Mouse (Mus musculus) lung, postnatal 4 days (tissue): ENCODE results near the gene Foxa1.

Experiments used
- DNase-seq, 2 experiments: peaks; one replicate each; pipeline ENCODE4 v3.0.0; 2021

Foxa1 gene

DNA sequence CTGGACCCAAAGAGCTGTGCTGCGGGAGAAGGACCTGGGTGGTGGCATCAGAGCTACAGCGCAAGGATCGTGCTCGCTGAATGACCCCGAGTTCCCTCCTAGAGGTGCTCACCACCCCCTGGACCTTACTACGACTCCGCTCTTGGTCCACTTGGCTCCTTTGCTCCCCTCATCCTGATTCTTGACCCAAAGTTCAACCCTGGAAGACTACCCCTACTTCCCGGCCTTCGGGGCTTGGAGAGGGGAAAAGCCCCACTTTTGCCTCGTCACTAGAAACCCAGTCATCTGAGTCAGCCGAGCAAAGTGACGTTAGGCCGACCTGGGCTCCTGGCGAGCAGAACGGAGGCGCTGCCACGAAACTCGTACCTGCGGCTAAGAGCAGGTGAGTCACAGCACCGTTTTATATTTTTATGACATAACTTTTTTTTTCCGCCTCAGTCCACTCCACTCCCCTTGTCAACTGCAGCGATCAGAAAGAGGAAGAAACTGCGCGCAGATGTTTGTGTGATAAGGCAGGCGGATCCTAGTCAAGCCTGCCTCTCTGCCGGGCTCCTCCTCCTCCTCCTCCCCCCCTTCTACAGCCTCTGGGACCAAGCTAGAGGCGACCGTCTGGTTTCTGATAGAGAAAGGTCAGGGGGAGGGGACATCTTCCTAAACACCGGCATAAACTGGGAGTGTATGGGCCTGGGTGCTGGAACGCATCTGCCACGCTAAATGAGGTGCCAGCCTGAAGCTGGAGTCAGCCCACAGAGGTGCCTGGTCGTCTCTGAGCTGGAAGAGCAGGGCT lies at the start of gene Foxa1:
TSS of gene Foxa1 (minus strand) at position 502 of the 787 bp plus-strand sequence.
- DNase-seq, result peak; percentile 48 to 56

DNA sequence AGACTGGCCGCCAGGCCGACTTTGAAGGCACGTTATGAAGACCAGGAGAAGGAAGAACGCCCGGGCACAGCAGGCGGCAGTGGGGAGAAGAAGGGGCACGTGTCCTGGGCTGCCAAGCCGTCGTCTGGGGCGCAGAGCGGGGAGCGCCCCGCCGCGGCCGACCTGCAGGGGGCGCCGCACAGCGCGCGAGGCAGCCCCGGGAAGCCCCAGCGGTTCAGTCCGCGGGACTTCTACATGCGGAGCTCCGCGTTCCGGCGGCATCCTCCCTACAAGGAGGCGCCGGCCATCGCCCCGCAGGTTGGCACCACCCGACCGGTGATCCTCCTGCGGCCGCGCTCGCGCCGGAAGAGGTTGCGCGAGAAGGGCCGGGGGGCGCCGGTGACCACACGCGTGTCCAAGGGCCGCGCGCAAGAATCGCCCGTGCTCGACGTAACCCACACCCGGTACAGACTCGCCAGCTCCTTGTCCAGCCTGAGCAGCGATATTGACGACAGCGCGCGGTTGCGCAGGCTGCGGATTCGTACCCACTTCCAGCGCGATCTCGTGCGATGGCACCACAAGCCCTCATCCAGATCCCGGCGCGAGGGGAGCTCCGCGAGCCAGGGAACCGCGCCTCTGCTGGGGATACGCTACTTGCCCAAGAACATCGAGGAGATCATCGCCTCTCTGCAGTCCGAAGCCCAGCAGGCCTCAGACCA lies 29.4 kb upstream of the Foxa1 start:
- peak; percentile 58 to 69 for DNase-seq

DNA sequence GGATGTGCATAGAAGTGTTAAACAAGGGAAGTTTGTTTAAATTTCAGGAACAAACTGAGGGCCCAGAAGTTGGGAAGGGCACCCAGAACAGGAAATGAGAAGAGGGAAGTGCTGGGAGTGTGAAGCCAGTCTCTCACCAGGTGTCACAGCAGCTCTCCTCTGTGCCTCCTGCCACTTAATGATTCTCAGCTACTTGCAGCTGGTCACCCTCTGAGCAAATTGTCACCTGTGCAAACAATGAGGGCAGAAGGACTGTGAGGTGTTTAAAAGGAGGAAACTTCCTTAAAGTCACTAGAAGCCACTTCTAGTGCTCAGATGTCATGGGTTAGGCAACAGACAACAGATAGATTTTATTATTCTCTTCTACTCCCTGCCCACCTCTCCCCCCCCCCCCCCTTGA lies 25.7 kb upstream of the Foxa1 start:
- no peak for DNase-seq

DNA sequence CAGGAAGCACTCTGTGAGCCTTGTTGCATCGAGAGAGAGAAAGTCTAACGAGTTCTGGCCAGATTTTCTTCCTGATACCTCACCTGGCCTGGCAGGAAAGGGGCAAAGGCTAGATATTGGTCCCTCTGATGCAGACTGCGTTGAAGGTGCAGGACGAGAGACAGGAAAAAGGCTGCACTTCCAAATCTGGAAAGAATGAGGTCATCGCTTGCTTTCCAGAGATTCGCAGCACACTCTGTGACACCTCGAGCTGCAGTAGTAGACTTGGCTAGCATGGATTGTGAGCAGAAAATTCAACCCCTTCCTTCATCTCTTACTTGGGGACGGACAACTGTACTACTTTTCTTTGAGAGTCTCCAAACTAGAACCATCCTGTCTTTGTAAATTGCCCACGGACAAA lies 25.1 kb upstream of the Foxa1 start:
- DNase-seq, result no peak

DNA sequence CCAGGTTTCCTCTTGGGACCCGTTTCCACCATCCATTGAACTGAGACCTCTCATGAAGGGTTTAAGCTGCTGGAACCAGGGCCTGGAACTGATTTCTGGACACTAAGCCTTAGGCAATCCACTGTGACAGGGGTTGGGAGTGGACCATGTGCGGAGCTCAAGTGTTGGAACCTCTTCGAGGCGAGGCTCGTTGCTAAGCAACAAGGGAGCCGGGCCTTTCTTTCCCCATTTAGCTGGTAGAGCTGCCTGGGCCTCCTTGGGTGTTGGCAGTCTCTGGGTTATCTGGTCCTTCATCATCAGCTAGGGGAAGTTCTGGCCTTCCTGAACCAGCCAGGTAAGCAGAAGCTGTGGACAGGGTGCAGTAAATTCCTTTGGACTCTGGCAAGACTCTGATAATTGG lies 17.2 kb upstream of the Foxa1 start, which contains the start of gene Ttc6:
TSS of gene Ttc6 (plus strand) at position 205 of the 400 bp plus-strand sequence.
- DNase-seq, result no peak

DNA sequence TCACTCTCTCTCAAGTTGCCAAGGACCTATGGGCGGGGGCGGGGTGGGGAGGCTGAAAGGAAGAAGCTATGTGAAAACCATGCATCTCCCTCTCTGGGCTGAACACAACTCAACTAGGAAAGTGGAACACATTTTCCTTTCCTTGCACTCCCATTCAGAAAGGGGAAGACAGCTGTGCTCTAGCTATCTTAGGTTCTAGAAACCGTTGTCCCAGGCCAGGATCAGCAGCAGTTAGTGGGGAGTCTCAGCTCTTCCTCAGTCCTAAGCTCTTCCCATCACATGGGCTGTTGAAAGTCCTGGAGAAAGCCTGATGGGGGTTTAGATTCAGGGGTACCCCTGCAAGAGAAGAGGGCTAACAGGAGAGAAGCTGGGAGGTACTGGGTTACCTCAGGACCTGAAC lies 7.4 kb upstream of the Foxa1 start:
- DNase-seq, result no peak

DNA sequence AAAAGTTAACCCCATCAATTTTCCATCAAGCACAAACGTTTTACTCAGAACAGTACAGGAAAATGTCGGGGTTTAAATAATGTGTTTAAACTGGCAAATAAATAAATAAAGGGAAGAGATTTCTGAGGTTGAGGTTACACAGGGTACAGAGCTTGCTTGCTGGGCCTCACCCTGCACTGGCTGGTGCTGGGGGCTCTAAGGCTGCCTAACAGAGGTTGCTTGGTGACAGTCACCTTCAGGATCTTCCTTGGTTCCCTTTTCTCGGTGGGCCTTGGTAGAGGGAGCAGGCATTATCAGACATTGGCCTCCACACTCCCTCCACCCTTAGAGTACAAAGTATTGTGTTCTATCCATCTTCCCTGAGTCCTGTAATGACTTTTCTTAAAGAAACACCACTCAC lies 5.6 kb upstream of the Foxa1 start:
- DNase-seq, result no peak

DNA sequence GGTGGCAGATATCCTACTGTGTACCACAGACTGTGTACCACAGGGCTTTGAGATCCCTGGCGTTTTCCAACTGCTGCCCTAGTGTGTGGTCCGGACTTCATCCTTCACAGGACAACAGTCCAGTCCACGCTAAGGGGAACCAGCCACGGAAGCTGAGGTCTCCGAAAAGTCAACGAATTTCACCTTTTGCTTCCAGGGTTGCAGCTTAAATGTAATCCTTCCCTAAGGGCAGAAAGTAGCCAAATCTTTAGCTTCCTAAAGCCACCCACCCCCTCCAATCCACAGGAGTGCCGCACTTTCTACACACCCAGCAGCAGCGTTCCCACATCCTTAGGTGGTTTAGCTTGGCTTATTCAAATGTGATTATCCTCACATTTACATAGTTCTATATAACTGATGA lies 4.2 kb upstream of the Foxa1 start:
- DNase-seq, result no peak

DNA sequence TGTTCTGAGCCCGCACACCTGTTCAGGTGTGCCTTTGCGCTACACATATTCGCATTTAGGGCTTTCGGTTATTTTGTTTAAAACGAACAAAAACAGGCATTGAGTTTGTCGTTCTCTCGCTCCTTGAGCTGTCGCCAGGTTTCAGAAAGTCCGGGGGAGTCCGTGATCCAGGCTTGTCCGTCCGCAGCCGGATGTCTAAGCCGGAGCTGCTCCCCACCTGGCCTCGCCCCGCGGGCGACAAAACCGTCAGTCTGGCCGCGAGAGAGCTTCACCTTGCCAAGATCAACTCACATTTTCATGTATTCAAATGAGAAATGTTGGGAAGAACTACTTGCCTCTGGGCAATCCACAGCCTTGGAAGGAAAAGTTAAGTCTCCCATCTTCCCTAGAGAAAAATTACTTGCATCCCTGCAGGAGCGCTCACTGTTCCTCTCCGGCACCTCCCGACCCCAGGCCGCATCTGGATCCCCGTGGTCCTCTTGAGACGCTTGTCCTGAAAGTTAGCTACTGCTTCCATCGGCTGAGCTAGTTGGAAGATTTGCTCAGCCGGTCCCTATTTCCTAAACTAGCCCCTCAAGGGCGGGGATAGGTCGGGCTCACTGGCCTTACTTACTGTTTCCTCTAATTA lies 3.6 kb upstream of the Foxa1 start:
- no peak for DNase-seq

DNA sequence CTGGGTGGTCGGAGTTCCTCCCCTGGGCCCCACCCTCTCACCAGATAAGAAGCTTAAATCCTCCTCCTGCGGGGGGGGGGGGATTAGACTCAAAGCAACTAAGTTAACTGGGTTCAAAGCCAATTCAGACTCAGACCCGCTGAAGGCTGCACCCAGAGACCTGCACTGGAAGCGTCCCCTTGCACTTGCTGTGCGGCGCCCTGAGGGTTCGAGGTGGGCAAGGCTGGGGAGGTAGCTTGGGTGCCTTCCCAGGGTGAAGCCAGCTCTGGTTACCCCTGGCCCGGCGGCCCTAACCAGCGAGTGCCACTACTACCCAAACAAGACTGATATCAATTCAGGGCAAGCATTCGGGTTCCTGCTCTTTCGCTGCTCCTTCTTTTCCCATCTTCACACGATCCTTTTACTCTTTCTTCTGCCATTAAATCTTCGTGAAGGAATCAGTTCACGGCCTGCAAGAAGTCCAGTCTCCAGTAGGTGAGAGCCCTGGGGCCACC lies 3.0 kb upstream of the Foxa1 start:
- DNase-seq, result no peak

DNA sequence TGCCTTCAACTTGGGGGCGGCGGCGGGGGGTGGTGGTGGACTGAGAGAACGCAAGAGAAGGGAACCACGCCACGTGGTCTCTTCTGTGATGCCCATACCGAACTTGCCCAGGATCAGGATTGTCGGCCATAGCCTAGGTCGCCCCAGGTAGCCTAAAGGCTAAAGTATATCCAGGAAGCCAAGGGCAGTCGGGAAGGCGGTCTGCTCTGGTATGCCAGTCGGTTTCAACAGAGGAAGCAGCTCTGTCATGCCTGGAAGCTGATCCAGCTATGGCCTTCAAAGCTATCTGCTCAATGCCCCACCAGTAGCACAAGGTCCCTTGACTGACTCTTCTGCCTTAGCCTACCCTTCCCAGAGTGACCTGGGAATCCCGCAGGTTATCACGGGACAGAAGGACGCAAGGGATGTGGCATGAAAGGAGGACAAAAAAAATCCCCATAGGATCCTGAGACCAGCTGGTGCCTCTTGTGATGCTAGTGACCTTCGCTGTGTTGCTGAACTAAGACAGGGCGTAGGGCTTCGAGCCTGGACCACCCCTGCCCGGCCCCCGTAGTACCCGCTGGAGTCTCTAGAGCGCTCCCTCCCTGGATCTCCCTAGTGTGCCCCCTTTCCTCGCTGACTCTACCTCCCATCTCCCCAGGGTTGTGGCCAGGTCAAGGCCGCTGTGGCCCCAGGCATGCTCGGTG lies 2.4 kb upstream of the Foxa1 start:
- peak in 1 of 2 experiments; percentile 10 for DNase-seq

DNA sequence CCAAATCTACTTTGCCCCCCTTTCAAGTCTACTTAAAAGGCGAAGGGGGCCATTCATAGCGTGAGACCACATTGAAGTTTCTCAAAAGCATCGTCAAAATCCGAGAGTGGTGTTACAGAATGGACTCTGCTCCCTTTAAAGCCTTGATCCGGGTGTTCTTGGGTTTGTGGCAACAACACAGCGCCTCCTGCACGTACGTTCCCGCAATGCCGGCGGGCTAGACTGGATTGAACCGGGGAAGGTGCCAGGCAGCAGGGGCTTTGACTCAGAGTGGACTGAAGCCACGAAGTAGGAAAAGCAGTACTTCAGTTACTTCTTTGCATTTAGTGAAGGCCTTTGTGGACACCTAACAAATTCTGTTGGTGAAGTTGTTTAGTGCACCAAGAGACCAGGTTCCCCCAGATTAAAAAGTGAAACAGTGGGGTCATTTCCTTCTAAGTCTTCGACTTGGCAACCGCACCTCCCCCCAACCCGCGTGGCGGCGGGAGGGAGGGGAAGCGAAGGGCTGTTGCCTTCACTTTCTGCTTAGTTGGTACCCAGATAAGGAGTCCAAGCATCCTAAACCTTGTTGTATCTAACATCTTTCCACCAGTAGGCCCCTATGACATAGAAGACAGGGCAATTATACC lies 1.8 kb upstream of the Foxa1 start:
- DNase-seq, result peak; percentile 62

DNA sequence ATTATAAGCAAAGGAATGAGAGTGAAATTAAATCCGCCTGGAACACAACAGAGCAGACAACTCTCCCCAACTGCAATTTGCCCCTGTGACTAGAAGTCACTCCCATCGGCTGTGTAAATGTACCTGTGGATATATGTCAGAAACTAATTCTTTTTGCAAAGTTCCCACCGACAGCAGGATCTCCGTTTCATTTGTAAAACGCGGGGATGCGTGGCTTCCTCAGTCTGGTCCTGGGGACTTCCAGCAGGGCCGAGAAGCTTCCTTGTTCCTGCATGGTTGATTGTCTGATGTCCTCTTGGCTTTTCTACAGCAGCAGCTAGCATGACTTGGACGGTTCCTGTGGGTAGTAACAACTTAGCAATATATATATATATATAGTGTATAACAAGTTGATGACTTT lies 1.2 kb upstream of the Foxa1 start:
- no peak for DNase-seq

DNA sequence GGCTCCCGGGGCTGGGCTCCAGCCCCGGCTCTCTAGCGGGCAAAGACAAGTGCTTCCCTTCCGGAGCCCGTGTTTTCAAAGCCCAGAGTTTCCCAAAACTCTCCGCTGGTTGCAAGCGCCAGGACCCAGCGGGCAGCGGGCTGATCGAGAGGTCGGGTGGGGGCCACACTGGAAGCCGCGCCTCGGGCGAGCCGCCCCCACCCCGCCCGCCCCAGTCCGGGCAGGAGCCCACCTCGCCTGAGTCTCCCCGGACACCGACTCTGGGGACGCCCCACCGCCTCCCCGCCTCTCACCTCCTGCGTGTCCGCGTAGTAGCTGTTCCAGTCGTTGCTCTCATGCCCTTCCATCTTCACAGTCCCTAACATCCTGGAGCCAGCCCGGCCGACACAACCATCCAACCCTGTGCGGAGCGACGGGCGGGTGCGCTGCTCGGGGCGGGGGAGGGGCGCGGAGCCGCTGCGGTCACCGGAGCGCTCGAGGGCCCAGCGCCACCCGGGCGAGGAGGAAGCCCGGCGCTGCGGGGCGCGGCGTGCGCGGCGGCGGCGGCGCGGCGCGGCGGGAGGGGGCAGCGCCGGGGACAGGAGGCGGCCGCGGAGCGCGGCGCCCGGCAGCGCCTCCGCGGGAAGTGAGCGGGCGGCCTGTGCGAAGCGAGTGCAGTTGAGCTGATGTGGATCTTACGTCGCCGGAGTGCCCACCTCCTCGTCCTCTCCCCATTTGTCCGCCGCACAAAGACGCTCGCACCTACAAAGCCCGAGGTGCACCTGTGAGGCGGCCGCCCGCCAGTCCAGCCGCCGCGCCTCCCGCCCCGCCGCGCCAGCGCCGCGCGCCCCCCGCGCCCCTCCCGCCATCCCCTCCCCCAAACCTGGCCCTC lies 1.1 kb downstream of the Foxa1 start:
- DNase-seq, result peak; percentile 56 to 81

DNA sequence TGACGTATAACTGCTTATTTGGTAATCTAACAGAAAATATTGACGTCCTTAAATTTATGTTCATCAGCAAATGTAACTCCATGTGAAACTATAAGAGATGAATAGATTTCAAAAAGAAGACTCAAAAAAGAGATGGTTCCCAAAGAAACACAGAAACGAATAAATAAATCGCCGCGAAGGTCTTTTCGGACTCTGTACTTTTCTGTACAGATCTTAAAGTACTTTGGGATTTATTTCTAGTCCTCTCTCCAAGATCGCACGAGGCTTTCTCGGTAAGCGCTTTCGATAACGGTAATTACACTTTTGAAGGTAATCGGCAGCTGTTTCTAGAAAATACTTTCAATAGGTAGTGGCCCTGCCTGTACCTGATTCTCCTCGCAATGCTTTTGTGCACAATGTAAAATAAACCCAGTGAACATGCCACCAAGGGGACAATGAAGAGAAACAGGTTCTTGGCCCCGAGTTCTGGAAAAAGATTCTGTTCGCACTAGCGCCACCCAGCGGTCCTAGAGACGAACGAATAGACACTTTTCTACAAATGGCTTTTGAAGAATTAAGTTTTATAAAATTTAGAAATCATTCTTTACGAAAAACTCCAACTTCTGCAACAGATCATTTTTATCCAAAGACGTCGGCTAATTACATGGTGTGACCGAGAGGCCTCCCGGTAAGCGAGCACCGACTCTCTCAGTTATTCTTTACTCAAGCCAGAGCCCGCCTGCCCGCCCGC lies 1.9 kb downstream of the Foxa1 start:
- DNase-seq, result peak; percentile 66 to 75

DNA sequence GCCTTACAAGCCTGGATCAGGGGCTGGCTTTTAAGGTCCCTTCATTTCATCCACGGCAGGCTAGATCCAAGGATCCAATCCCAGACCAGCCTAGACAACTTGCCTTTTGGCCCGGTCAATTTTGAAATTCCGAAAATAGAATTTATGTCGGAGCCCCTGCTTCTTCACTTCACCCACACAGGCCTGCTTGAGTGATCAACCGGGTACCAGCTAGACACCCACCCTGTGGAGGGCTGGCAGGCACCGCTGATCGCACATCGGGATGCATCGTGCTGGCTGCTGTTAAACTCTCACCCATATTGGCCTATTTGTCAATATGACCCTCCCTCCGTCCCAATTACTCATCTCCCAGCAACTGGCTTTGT lies 3.1 kb downstream of the Foxa1 start:
- DNase-seq, result peak in 1 of 2 experiments; percentile 20

DNA sequence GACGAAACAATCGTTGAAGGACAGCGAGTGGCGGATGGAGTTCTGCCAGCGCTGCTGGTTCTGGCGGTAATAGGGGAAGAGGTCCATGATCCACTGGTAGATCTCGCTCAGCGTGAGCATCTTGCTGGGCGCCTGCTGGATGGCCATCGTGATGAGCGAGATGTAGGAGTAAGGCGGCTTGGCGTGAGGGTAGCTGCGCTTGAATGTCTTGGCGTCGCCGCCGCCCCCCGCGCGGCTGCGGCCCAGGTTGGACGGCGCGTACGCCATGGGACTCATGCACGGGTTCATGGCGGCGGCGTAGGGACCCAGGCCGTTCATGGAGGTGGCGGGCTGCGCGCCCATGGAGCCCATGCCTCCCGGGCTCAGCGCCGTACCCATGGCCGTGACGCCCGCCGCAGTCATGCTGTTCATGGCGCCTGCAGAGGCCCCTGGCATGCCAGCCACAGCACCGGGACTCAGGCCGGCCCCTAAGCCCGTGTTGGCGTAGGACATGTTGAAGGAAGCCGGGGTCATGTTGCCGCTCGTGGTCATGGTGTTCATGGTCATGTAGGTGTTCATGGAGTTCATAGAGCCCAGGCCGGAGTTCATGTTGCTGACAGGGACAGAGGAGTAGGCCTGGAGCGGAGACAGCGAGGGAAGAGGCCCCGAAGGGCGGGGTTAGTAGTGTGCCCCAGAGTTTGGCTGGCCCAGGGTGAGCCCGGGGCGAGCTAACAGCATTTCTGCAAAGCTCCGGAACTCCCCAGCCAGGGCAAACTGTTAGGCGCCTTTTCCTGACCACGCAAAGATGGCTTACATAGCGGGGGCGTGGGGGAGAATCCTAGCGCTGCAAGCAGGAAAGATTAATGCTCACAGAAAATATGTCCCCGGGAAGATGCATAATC lies 3.7 kb downstream of the Foxa1 start:
- peak; percentile 35 to 44 for DNase-seq

DNA sequence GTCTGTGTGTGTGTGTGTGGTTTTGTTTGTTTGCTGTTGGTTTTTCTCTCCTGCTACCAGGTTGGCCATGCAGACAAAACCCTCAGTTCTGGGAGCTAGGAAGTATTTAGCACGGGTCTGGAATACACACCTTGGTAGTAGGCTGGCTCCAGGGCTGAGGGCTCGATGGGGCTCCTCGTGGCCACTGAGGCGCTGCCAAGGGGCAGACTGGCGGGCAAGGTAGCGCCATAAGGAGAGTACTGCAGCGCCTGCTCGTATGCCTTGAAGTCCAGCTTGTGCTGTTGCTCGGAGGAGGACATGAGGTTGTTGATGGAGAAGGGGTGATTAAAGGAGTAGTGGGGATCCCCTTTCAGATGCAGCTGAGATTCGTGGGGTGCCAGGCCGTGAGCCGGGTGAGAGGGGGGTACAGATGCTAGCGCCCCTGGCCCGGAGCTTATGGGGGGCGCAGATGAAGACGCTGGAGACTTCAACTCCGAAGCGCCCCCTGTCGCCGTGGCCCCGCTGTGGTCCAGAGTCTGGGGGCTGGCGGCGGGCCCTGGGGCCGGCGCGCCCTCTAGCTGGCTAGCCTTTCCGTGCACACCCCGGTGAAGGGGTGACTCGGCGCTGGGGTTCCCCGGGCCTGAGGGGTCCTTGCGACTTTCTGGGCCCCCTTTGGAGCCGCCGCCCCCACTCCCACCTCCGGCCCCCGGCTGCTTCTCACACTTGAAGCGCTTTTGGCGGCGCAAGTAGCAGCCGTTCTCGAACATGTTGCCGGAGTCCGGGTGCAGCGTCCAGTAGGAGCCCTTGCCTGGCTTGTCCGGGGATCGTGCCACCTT lies 4.6 kb downstream of the Foxa1 start:
- DNase-seq, result peak; percentile 65 to 68

DNA sequence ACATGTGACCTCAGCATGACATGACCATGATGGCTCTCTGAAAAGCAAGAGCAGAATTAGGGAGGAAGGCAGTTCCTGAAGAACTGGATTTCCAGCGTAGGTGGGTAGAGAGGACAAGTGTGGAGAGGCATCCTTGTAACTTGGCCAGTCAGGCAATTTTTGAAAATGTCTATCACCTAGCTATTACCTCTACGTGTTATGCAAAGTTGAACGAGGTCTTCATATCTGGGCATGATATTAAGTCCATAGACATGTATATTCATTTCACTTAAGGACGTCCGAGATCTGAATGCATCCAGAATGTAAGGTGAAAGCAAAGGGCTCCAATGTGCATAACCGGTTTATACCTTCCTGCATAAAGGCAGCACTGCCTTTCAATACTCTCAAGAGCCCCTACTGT lies 5.6 kb downstream of the Foxa1 start:
- DNase-seq, result peak in 1 of 2 experiments; percentile 33
